Mouse (Mus musculus): ENCODE measurements around the gene Myo1f. TPM values are rescaled to one million over a fixed set of nuclear protein-coding genes. Genes with fewer than 3 reads are reported as not detected.

Myo1f gene
- polyA plus RNA-seq (2012; rRNA removed) = 1.7 TPM in 2 replicates

GRCm38 (mm10) chr17:33555223-33555855, at the start of gene Myo1f:
Gene Myo1f (plus strand): TSS chr17:33555707.

GRCm38 (mm10) chr17:33523918-33524755, 31.4 kb upstream of the Myo1f start, which contains the start of gene Adamts10:
Gene Adamts10 (plus strand): TSS chr17:33524204.

GRCm38 (mm10) chr17:33628621-33629486, 73.3 kb downstream of the Myo1f start, which contains the start of gene Zfp414:
Gene Zfp414 (plus strand): TSS chr17:33629090.

GRCm38 (mm10) chr17:33637516-33638276, 82.2 kb downstream of the Myo1f start, which contains the start of gene Pram1:
Gene Pram1 (plus strand): TSS chr17:33638056.

Other genes starting within 250 kb of the Myo1f start
- 9.0 and 14.6 TPM in 2 replicates for gene Zfp81, start 196.8 kb upstream of the Myo1f start, polyA plus RNA-seq (2012; rRNA removed)
- gene Zfp101, start 161.1 kb upstream of the Myo1f start, polyA plus RNA-seq (2012; rRNA removed) = 39.9 and 48.7 TPM in 2 replicates
- 0.05 TPM in 1 of 2 replicates, not detected in the other for gene Actl9, start 122.8 kb upstream of the Myo1f start, polyA plus RNA-seq (2012; rRNA removed)
- 78.9 and 124 TPM in 2 replicates for gene Adamts10, start 31.5 kb upstream of the Myo1f start, polyA plus RNA-seq (2012; rRNA removed)
- 46.5 and 72.9 TPM in 2 replicates for gene Zfp414, start 73.4 kb downstream of the Myo1f start, polyA plus RNA-seq (2012; rRNA removed)
- gene Pram1, start 82.3 kb downstream of the Myo1f start, polyA plus RNA-seq (2012; rRNA removed) = 0.60 and 0.77 TPM in 2 replicates
- gene Hnrnpm, start 131.2 kb downstream of the Myo1f start, polyA plus RNA-seq (2012; rRNA removed) = 448 and 832 TPM in 2 replicates
- 35.1 and 48.1 TPM in 2 replicates for gene March2, start 163.0 kb downstream of the Myo1f start, polyA plus RNA-seq (2012; rRNA removed)
- gene Rab11b, start 204.8 kb downstream of the Myo1f start, polyA plus RNA-seq (2012; rRNA removed) = 229 and 347 TPM in 2 replicates
- 9.9 and 15.8 TPM in 2 replicates for gene Angptl4, start 226.1 kb downstream of the Myo1f start, polyA plus RNA-seq (2012; rRNA removed)